Mouse (Mus musculus): ENCODE results near the gene Senp6. TPM values are rescaled to one million over a fixed set of nuclear protein-coding genes. Genes with fewer than 3 reads are reported as not detected.

The Senp6 gene
- polyA plus RNA-seq, 1 experiment from 2014 or later: 48.3 TPM

Other genes with a start within 250 kb of the Senp6 start
- gene Filip1, start 54.1 kb upstream of the Senp6 start, polyA plus RNA-seq (2015; fragmentation: Nextera tagmentation; extraction: Ambion mirVana): 8.4 and 10.1 TPM in 2 replicates
- gene Myo6, start 98.1 kb downstream of the Senp6 start, polyA plus RNA-seq (2015; fragmentation: Nextera tagmentation; extraction: Ambion mirVana): 12.1 and 12.4 TPM in 2 replicates

Data from limb, embryonic 15.5 days (tissue).